Mouse (Mus musculus) forebrain, postnatal 0 days (tissue): Measurements from ENCODE around the gene Ifrd1. TPM values are rescaled to one million over a fixed set of nuclear protein-coding genes. Genes with fewer than 3 reads are reported as not detected.

Source experiments
- ATAC-seq: fragments of 200-750 bp; cut with Nextera tagmentation; 2 replicates; pipeline ENCODE4 v1.8.0; 2017; ENCODE audit warnings: mild to moderate bottlenecking, moderate library complexity
- DNase-seq: peaks from one replicate; pipeline ENCODE4 v3.0.0-alpha.2; 2015
- H3K27ac ChIP-seq: fragments of 300-500 bp; sonication (generic); 2 replicates; pipeline ENCODE4 v1.5.1; 2014; ENCODE audit warnings: low read depth, mild to moderate bottlenecking, antibody characterized with exemption, low read length, moderate library complexity, mixed read lengths
- H3K27me3 ChIP-seq: fragments of 300-500 bp; sonication (generic); 2 replicates; pipeline ENCODE4 v1.6.1; 2014; ENCODE audit warnings: mild to moderate bottlenecking, low read length, mixed read lengths; ENCODE audit not compliant: insufficient read depth
- H3K36me3 ChIP-seq: fragments of 300-500 bp; sonication (generic); 2 replicates; pipeline ENCODE4 v1.6.1; 2014; ENCODE audit warnings: mild to moderate bottlenecking, moderate library complexity; ENCODE audit not compliant: insufficient read depth
- H3K4me1 ChIP-seq: fragments of 300-500 bp; sonication (generic); 2 replicates; pipeline ENCODE4 v1.6.1; 2014; ENCODE audit warnings: antibody characterized with exemption; ENCODE audit not compliant: insufficient read depth
- H3K4me2 ChIP-seq: fragments of 300-500 bp; sonication (generic); 2 replicates; pipeline ENCODE4 v1.6.1; 2014; ENCODE audit warnings: low read depth, mild to moderate bottlenecking, moderate library complexity
- H3K4me3 ChIP-seq: fragments of 300-500 bp; sonication (generic); 2 replicates; pipeline ENCODE4 v1.5.1; 2014; ENCODE audit warnings: low read depth, low read length, mixed read lengths
- H3K9ac ChIP-seq: fragments of 300-500 bp; sonication (generic); 2 replicates; pipeline ENCODE4 v1.6.1; 2014; ENCODE audit warnings: mild to moderate bottlenecking
- H3K9me3 ChIP-seq: fragments of 300-500 bp; sonication (generic); 2 replicates; pipeline ENCODE4 v1.6.1; 2016; ENCODE audit warnings: low read length
- CTCF ChIP-seq: sonication (generic); IDR thresholded peaks from 2 replicates; pipeline ENCODE4 v1.5.1; 2016; ENCODE audit warnings: antibody characterized with exemption, control low read depth, low read depth
- WGBS: fragments of 180-500 bp; shearing (Covaris S2); extraction: QIAGEN DNeasy Blood & Tissue Kit; methylation state at CpG from one replicate; pipeline ENCODE4 v1.1.7; 2014; 5-methylcytosine and 5-hydroxymethylcytosine counted together
- polyA plus RNA-seq: library from polyadenylated mRNA; unstranded; fragments of >200 nt; fragmentation: Nextera tagmentation; extraction: Ambion mirVana; gene quantifications from 2 replicates; pipeline ENCODE4 v1.2.1, GENCODE M21; 2015
- total RNA-seq: library from RNA; depleted of rRNA; stranded (reverse); fragments of >200 nt; gene quantifications from 2 replicates; pipeline ENCODE4 v1.2.3, GENCODE M21; 2014; rRNA removed

The Ifrd1 gene
- total RNA-seq (71.3 and 87.9 TPM in 2 replicates), polyA plus RNA-seq (156 TPM in 2 replicates)

- no peak within 1 kb of the TSS for H3K4me3 ChIP-seq
- no peak within 1 kb of the TSS for H3K4me2 ChIP-seq
- no peaks in the 10 kb centered on the region for H3K27me3 ChIP-seq
- H3K27ac ChIP-seq: no peak within 1 kb of the TSS
- no peak within 1 kb of the TSS for H3K9ac ChIP-seq
- H3K36me3 ChIP-seq: no peaks in the 10 kb centered on the region
- TF ChIP-seq CTCF: no peak
- DNase-seq (no peak), ATAC-seq (no peak)
- WGBS: 64% methylated on average over 5 of the region's 5 CpGs
- no peaks in the 10 kb centered on the region for H3K9me3 ChIP-seq
- no peaks in the 10 kb centered on the region for H3K4me1 ChIP-seq
These were observed at the start of gene Ifrd1 for GRCm38 (mm10) chr12:40248454-40249180. TSS of gene Ifrd1 (minus strand) at chr12:40248504.

- Histone ChIP-seq H3K9me3 (0 out of 2 replicates have a peak, but pooled peaks cover 5% of the 10 kb centered on the region), H3K4me3 (no peak overlapping the region), H3K27ac (no peak overlapping the region), H3K9ac (no peak overlapping the region), H3K36me3 (no peaks in the 10 kb centered on the region), H3K4me1 (no peaks in the 10 kb centered on the region), H3K4me2 (no peak overlapping the region), H3K27me3 (no peaks in the 10 kb centered on the region)
- DNase-seq (no peak), ATAC-seq (no peak)
- WGBS: 62% methylated on average over 4 of the region's 4 CpGs
- no peak for TF ChIP-seq CTCF
These were observed 38.2 kb upstream of the Ifrd1 start for GRCm38 (mm10) chr12:40286539-40286938.

GRCm38 (mm10) chr12:40280596-40281325 is 32.5 kb upstream of the Ifrd1 start:
- H3K4me2 ChIP-seq: no peak overlapping the region
- H3K27me3 ChIP-seq: no peaks in the 10 kb centered on the region
- H3K9ac ChIP-seq: no peak overlapping the region
- H3K36me3 ChIP-seq: no peaks in the 10 kb centered on the region
- DNase-seq: no peak
- no peaks in the 10 kb centered on the region for H3K9me3 ChIP-seq
- no peak overlapping the region for H3K27ac ChIP-seq
- no peak for ATAC-seq
- no peak for TF ChIP-seq CTCF
- WGBS: 86% methylated on average over 4 of the region's 4 CpGs
- no peaks in the 10 kb centered on the region for H3K4me1 ChIP-seq
- H3K4me3 ChIP-seq: no peak overlapping the region

DNA sequence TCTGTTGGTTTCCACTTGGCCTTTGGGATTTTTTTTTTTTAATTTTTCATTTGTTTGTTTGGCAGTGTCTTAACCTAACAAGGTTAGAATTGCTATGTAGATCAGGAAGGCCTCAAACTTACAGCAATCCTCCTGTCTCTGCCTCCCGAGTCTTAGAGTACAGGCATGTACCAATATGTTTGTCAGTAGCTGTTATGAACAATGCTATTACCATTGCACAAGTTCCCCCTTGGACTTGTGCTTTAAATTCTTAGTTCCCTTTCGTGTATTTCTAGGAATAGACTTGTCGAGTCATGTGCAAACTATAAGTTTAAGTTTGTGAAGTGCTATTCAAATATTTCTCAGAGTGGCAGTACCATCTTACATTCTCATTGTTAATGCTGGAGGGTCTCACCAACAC is 29.3 kb upstream of the Ifrd1 start:
- ATAC-seq (no peak), DNase-seq (no peak)
- no peak overlapping the region for H3K9ac ChIP-seq
- H3K27me3 ChIP-seq: no peaks in the 10 kb centered on the region
- 91% methylated on average over 3 of the region's 3 CpGs for WGBS
- H3K9me3 ChIP-seq: no peaks in the 10 kb centered on the region
- H3K36me3 ChIP-seq: no peaks in the 10 kb centered on the region
- H3K4me2 ChIP-seq: no peak overlapping the region
- no peak overlapping the region for H3K27ac ChIP-seq
- H3K4me1 ChIP-seq: no peaks in the 10 kb centered on the region
- no peak overlapping the region for H3K4me3 ChIP-seq
- TF ChIP-seq CTCF: no peak

DNA sequence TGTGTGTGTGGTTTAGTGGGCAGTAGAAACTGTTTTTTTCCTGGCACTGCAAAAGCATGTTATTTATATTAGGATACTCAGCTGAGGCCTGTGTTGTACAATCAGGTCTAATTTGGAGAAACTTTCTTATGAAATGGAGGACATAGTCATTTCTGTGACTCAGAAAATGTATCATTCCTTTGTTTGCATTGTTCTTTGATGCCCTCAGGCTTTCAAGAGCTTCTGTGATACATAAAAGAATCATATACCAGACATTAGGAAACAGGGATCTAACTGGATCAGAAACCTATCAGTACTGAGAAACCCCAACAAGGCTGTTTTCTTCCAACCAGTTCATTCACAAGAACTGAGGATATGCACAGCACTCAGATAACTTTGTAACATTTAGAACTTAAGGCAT is 26.6 kb upstream of the Ifrd1 start:
- H3K27ac ChIP-seq: no peak overlapping the region
- TF ChIP-seq CTCF: no peak
- no peak for ATAC-seq
- no peak overlapping the region for H3K4me3 ChIP-seq
- H3K4me2 ChIP-seq: no peak overlapping the region
- no peak for DNase-seq
- H3K36me3 ChIP-seq: no peaks in the 10 kb centered on the region
- H3K9ac ChIP-seq: no peak overlapping the region
- no peaks in the 10 kb centered on the region for H3K9me3 ChIP-seq
- no peaks in the 10 kb centered on the region for H3K4me1 ChIP-seq
- no peaks in the 10 kb centered on the region for H3K27me3 ChIP-seq

DNA sequence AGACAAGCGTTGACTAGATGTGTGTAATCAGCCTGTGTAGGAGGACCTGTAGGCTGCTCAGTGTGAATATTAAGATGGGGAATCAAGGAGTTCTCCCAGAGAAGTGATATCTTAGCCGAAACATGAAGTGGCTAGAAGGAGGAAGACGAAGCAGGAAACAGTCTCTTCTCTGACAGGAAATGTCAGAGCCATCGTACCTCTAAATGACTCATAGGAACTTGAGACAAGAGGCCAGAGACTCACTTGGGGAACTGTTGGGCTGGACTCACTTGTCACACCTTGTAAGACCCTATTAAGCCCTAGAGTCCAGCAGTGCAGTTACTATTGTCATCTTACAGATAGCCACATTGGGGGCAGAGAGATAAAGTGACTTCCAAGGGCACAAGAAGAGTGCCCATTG is 25.0 kb upstream of the Ifrd1 start:
- no peak for TF ChIP-seq CTCF
- ATAC-seq: no peak
- Histone ChIP-seq H3K27me3 (no peaks in the 10 kb centered on the region), H3K4me3 (no peak overlapping the region), H3K9me3 (no peaks in the 10 kb centered on the region), H3K9ac (no peak overlapping the region), H3K4me2 (no peak overlapping the region), H3K36me3 (no peaks in the 10 kb centered on the region), H3K4me1 (no peaks in the 10 kb centered on the region), H3K27ac (no peak overlapping the region)
- WGBS: 93% methylated on average over 4 of the region's 4 CpGs
- DNase-seq: no peak

DNA sequence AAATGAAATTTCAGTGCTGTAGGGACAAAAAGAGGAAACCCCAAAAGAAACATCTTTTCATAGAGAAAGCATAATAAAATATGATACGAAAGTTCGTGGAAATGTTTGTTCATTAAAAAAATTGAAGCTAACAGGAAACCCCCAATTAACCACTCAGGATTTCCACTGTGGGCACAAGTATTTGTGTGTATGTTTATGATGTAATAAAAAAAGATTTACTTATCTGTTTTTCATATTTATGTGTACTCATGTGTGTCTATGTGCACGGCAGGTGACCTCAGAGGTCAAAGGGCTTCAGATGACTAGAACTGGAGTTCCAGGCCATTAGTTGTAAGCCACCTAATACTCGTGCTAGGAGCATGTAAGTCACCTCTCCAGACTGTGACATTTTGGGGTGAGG is 24.4 kb upstream of the Ifrd1 start:
- ATAC-seq (no peak), DNase-seq (no peak)
- Histone ChIP-seq H3K4me2 (no peak overlapping the region), H3K27ac (no peak overlapping the region), H3K4me1 (no peaks in the 10 kb centered on the region), H3K36me3 (no peaks in the 10 kb centered on the region), H3K4me3 (no peak overlapping the region), H3K27me3 (no peaks in the 10 kb centered on the region), H3K9me3 (no peaks in the 10 kb centered on the region), H3K9ac (no peak overlapping the region)
- TF ChIP-seq CTCF: no peak
- WGBS: 95% methylated on average over 4 of the region's 4 CpGs
